Mouse (Mus musculus): ENCODE measurements around the gene Hecw2. TPM values are rescaled to one million over a fixed set of nuclear protein-coding genes. Genes with fewer than 3 reads are reported as not detected.

The Hecw2 gene
- polyA plus RNA-seq, 1 experiment from 2014 or later: 2.2 TPM

DNA sequence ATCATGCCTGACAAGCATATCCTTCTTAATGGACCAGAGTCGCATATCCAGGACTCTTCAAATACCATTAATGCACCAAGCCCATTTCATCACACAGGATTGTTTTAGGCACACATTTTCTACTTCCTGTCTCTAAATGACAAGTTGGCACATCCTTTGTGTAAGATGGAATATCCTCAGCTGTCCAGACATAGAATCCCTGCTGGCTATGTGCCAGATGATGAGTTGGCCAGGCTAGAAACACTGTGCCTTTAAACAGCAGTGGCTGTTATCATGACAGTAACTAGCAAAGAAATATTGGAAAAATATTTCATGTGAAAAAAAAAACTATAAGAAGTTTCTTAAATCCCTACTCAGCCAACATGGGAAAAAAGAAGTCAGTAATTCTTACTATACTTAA, 35.4 kb downstream of the Hecw2 start:
- peaks cover 15% of the 10 kb centered on the region for H3K27me3 ChIP-seq
- DNase-seq (ENCODE audit: low read depth, low spot score) (peak; percentile 9), ATAC-seq (no peak)

DNA sequence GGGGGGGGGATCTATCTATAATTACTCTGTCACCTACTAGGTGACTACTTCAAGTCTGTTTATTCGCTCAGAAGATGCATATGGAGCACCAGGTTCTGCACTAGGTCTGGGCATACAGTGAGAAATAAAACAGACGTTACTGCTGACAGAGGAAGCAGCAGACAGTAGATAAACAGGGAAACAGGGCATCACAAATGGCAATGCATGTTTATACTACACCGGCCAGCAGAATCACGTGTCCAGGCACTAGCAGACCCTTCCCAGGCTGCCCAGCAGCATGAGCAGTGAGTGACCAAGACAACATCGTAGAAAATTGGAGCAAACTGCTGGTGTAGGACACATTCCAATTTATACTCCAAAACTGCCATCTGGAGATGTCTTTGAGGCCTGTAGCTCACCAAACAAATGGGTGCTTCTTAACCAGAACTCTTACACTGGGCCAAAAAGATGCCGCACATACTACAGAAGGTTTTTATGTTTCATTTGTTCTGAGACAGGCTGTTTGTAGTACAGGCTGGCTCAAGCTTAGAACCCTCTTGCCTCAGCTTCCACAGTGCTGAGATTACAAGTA, 41.7 kb downstream of the Hecw2 start:
- DNase-seq (ENCODE audit: low read depth, low spot score) (no peak), ATAC-seq (no peak)
- no peak for TF ChIP-seq CTCF (IDR thresholded peaks at IDR 0.05)
- CTCF ChIA-PET: no interaction called here
- in situ Hi-C loops (cut with MboI; ENCODE audit: low pct_unique_long_range_greater_than_20kb): no loop called here
- H3K27me3 ChIP-seq: peaks cover 20% of the 10 kb centered on the region
- POLR2A ChIA-PET: no interaction called here

More for the DNA sequence above, 35.4 kb downstream of the Hecw2 start:
- POLR2A ChIA-PET: no interaction called here
- CTCF ChIA-PET: interaction anchor here (0.6 kb wide), 1 partner anchor 10 kb away, joined by 3 read pairs; no protein-coding TSS in a partner anchor
- TF ChIP-seq CTCF (IDR thresholded peaks at IDR 0.05): no peak
- in situ Hi-C loops (cut with MboI; ENCODE audit: low pct_unique_long_range_greater_than_20kb): no loop called here

DNA sequence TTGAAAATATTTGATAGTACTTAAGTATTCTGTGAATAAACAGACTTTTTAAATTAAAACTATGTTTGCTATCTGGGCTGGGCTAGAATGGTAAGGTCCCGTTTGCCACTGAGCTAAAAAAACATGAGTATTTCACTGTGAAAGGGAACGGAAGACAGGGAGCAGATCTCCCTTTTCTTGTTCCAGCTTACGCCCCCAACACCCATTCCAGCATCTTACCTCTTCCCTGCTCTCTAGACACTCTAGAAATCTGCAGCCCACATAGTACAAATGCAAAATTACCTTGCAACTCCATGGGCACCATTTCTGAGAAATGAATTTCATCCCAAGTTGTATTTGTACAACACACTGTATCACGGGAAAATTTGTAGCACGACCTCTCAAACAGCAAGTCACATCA, 49.9 kb downstream of the Hecw2 start:
- no peak for ATAC-seq
- no peak for DNase-seq (ENCODE audit: low read depth, low spot score)
- in situ Hi-C loops (cut with MboI; ENCODE audit: low pct_unique_long_range_greater_than_20kb): no loop called here
- POLR2A ChIA-PET: no interaction called here
- H3K27me3 ChIP-seq: peaks cover 8% of the 10 kb centered on the region
- no peak for TF ChIP-seq CTCF (IDR thresholded peaks at IDR 0.05)
- CTCF ChIA-PET: no interaction called here

DNA sequence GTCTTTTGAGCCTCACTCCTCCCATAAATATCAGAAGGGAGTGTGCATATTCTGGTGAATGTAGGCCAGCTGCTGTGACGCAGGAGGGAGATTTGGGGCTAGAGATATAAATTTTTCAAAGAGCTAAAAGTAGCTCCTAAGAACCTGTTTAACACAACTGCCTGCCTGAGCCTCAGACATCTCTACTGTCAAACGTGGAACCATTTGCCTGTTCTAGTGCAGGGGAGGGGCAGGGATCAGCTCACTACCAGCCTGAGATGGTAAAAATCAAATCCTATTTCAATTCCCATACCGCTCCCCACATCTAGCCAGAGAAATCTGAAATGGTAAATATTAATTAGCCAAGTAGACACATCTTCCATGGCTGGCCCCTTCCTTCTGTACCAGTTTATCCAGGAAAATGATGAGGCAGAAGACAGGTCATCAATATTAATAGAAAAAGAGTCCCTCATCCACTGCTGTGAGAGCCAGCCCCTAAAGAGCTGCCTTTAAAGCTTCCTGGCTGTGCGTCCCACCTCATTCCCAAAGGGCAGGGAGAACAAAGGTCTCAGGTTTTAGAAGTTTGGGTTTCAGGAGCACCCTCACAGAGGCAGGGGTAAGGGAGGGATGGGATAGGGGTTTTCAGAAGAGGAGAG, 61.0 kb downstream of the Hecw2 start:
- no peak for ATAC-seq
- in situ Hi-C loops (cut with MboI; ENCODE audit: low pct_unique_long_range_greater_than_20kb): no loop called here
- H3K27me3 ChIP-seq: no peaks in the 10 kb centered on the region
- POLR2A ChIA-PET: no interaction called here
- CTCF ChIA-PET: no interaction called here
- no peak for TF ChIP-seq CTCF (IDR thresholded peaks at IDR 0.05)
- DNase-seq (ENCODE audit: low read depth, low spot score): no peak

DNA sequence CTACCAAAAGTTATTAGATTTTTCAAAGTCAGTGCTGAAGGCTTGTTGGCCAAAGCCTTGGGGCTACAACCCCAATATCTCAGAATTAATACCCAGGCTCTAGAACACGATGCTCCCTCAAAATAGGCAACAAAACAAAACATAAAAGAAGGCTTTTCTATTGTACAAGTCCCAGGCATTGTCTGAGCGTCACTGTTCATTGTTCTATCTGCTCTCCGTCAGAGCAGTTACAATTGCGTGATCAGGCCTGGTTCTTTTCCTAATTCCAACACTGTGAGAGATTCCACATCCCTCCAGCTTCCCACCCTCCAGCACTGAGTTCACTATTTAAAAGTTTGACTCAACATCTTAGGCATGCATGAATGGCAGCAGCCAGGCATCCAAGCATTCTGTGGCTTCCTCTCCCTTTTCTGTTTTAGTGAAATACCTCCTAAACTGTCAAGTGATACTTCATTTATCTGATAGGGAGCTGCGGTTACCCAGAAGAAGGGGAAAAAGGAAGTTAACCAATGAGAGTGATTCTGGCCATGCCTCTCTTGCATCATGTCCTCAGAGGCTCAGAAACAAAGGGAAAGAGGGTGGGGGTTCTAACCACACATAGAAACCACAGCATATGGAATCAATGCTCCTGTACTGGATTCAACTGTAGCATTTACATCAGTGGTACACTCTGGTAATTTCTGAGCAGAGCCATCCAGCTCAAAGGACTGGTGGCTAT, 66.1 kb downstream of the Hecw2 start:
- ChIA-PET CTCF (interaction anchor here (1.3 kb wide), 1 partner anchor 14 kb away, joined by 3 read pairs; no protein-coding TSS in a partner anchor), POLR2A (no interaction called here)
- ATAC-seq: peak; percentile 94
- in situ Hi-C loops (cut with MboI; ENCODE audit: low pct_unique_long_range_greater_than_20kb): no loop called here
- peak; percentile 34 for DNase-seq (ENCODE audit: low read depth, low spot score)
- TF ChIP-seq CTCF (IDR thresholded peaks at IDR 0.05): no peak
- H3K27me3 ChIP-seq: no peaks in the 10 kb centered on the region

DNA sequence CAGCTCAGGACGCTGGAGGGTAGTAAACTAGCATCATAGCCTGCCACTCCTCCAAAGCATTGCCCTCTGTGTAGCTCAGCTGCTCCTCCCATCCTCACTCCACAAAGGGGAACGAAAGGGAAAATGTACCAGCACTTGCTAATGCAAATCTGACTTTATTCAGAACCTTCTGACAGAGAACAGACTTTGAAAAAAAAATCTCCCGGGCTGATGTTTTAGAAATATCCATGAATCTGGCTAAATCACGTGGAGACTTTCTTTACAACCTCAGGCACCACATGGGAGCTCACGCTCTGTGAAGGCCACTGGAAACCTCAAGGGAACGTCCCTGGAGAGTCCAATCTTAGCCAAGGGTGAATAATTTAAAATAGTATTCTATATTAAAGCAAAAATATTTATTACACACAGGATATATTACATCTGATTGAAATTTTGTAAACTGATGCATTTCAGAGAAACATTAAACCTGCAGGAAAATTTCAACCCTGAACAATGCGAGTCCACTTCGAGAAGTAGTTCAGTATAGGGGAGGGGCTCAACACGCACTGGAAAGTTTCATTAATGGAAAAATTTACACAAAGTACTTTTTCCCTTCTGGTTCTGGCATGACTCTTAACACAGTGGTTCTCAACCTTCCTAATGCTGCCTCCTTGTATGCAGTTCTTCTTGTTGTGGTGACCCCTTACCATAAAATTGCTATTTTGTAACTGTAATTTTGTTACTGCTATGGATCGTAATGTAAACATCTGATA, 67.8 kb downstream of the Hecw2 start:
- H3K27me3 ChIP-seq: no peaks in the 10 kb centered on the region

DNA sequence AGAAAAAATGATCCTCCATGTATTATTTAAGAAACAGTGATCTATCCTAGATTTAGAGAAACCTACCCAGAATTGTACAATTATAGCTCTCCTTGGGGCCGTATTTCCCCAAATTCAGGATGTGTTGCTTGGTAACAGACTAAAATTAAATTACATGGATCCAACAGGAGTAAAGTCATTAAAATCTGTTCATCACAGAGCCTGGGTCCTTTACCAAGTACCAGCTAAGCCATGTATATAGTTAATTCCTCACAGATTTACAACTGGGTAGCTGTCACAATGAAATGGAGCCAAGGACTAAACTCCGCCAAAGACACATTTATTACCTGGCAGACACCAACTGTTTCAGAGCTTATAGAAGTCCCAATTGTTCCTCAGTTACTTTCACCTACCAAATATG, 72.4 kb downstream of the Hecw2 start:
- in situ Hi-C loops (cut with MboI; ENCODE audit: low pct_unique_long_range_greater_than_20kb): no loop called here
- no peak for DNase-seq (ENCODE audit: low read depth, low spot score)
- TF ChIP-seq CTCF (IDR thresholded peaks at IDR 0.05): no peak
- CTCF ChIA-PET: interaction anchor here (0.9 to 1.3 kb wide), 2 partner anchors 12 to 33 kb away, joined by 3 read pairs; no protein-coding TSS in a partner anchor
- POLR2A ChIA-PET: no interaction called here
- ATAC-seq: no peak
- H3K27me3 ChIP-seq: no peaks in the 10 kb centered on the region

More for the DNA sequence above, 67.8 kb downstream of the Hecw2 start:
- in situ Hi-C loops (cut with MboI; ENCODE audit: low pct_unique_long_range_greater_than_20kb): no loop called here
- TF ChIP-seq CTCF (IDR thresholded peaks at IDR 0.05): no peak
- no peak for DNase-seq (ENCODE audit: low read depth, low spot score)
- POLR2A ChIA-PET: no interaction called here
- ATAC-seq: no peak
- CTCF ChIA-PET: no interaction called here

DNA sequence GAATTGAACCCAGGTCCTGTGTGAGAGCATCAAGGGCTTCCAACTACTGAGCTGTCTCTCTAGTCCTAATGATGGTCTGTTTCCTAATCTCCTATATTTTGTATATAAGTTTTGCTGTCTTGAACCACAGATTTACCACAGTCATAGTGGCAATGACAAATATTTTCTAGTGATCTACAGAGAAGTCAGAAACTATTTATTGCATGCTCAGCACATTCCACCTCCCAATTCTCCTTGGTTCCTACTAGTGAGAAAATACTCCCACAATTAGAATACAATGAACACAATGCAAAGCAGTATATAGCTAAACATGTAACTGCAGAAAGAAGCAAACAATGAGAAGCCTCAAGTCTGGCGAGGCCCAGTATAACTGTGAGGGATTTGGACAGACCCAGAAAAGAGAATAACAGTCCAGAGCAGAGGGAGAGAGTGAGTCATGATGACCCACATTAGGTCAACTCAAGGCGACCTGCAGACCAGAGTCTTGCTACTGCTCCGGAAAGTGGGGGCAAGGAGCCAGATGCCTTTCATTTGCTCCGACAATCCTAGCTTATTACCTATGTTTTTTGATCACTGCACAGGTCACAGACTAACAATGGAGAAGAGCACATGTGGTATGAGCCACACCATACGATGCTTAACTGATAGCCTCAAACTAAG, 73.8 kb downstream of the Hecw2 start:
- in situ Hi-C loops (cut with MboI; ENCODE audit: low pct_unique_long_range_greater_than_20kb): no loop called here
- no peak for TF ChIP-seq CTCF (IDR thresholded peaks at IDR 0.05)
- ChIA-PET POLR2A (no interaction called here), CTCF (interaction anchor here (1.1 kb wide), 2 partner anchors 9 to 56 kb away, joined by 3 read pairs; no protein-coding TSS in a partner anchor)
- DNase-seq (ENCODE audit: low read depth, low spot score) (no peak), ATAC-seq (no peak)
- H3K27me3 ChIP-seq: no peaks in the 10 kb centered on the region

DNA sequence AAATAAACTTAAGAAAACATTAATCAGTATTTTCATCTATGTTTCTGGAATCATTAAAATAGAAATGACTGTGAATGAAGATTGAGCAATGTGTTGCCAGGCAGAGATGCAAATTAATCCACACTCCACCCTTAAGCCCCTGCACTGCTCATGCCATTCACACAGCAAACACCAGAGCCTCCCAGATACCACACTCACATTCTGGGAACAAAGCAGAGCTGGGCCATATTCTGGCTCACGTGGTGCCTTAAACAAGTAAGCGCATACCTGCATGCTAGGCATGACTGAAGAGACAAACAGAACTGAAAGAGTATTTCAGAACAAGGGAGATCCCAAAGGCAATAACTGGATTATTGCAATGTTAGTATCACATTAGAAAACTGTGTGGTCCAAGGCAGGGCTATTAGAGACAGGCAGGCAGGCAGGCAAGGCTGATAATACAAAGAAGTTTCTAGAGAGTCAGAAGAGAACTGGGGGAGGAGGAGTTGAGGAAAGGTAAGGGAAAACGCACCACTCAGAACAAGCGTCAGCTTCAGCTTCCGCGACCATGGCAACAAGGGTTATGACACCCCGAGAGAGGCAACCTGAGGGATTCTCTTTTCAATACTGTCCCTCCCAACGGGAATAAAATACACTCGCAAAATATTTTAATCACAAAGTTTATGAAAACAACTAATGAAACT, 75.2 kb downstream of the Hecw2 start:
- no peak for DNase-seq (ENCODE audit: low read depth, low spot score)
- POLR2A ChIA-PET: no interaction called here
- CTCF ChIA-PET: no interaction called here
- H3K27me3 ChIP-seq: no peaks in the 10 kb centered on the region
- TF ChIP-seq CTCF (IDR thresholded peaks at IDR 0.05): no peak
- no peak for ATAC-seq
- in situ Hi-C loops (cut with MboI; ENCODE audit: low pct_unique_long_range_greater_than_20kb): no loop called here
